Mouse (Mus musculus) mesoderm, embryonic 11.5 days (tissue): ENCODE measurements around the gene Rnf144a.
"Not testable (repeated sequence)": the region's sequence is repeated elsewhere in the genome, so short reads cannot be mapped to it uniquely, and the experiment has no call there.

ENCODE experiments used
- DNase-seq: peaks from one replicate; pipeline ENCODE4 v3.0.0-alpha.2; 2012; ENCODE audit warnings: low read depth, low spot score

The Rnf144a gene

DNA sequence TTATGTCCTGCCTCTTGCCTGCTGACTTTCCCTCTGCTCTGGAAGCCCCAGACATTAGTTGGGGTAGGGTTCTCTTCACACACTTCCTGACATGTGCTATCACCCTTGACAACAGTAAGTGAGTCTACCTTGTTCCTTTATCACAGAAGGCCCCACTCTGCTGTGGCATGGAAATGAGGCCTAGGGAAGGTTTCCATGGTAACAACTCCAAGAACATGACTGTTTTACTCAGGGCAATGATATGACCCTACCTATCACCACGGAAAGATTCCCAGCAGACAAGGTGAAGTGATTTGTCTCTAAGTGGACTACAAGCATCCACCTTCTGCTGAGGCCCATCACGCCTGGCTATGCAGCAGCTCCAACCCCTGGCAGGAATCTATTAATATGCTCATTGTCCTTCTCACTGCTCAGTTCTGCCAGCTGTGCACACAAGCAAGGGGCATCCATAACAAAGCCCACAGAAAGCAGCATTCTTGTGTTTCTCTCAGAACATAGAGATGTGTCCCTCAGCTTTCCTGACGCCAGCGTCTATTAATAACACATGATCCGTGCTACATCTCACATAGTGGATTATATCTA, 91.2 kb downstream of the Rnf144a start:
- DNase-seq: no peak

- DNase-seq: no peak
Measured at GRCm38 (mm10) chr12:26316261-26316660, 98.8 kb downstream of the Rnf144a start.

DNA sequence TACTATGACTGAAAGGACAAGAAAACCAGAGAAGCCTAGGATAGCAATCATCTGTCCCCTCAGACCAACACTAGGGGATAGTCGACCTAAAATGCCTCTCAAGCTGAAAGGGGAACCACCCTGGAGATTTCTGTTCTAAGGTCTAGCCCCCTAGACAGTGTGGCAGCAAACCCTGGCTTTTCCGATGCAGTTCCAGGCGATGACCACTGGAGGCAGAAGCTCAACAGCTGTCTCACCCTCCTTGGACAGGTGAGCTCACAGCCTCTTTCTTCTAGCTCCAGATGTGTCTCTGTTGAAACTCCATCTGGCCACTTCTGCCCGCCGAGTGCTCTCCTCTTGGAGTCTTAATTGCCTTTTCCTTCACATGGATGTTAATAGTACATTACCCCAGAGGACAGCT, 100.1 kb downstream of the Rnf144a start:
- DNase-seq: peak; percentile 51

DNA sequence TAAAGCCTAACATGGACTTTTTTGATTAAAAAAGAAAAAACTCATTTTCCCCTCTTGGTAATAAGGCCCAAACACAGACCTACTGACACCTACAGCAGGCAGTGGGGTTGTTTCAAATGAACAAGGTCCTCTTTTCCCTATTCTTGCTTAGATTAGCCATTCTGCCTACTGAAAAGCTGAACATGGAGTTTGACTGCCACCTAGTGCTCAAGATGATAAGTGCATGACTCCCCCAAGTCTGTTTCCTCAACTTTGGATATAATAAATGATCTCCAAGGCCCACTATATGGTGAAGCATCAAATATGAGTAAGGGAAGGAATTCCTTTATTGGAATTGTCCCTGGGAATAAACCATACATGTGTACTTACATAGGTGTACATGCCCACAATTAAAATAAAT, 103.5 kb downstream of the Rnf144a start:
- peak; percentile 66 for DNase-seq

DNA sequence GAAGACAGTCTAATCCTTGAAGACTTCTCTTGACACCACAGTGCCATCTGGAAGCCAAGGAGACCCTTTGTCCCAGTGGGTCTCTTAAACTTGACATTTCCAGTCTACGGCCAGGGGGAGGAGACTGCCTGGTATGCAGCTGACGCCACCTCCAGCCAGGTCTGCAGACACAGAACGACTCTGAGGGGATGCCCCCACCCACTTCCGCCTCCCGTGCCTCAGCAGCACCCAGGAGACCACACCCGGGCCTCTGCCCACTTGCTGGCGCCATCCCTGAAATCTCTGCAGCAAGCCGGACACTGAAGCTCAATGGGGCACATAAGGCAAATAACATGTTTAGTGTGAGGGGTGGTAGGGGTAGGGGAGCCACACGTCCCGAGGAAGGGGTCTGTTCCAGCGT, 104.8 kb downstream of the Rnf144a start:
- no peak for DNase-seq

DNA sequence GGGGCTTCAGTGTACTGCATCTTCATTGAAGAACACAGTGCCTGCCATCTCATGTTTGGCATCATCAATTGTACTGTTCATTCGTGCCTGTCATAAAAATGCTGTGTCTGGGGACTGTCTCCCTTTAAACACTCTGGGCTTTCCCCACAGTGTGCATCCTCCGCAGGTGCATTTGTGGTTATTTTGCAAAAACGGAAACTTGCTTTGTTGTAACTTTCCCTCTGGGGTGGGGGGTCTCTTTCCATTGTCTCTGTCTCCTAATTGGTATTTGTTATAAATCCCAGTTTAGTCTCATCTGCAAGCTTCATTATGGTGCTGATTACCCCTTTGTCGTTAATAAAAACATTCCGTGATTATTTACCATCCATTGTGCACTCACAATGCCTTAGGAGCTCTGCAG, 112.2 kb downstream of the Rnf144a start:
- no peak for DNase-seq

DNA sequence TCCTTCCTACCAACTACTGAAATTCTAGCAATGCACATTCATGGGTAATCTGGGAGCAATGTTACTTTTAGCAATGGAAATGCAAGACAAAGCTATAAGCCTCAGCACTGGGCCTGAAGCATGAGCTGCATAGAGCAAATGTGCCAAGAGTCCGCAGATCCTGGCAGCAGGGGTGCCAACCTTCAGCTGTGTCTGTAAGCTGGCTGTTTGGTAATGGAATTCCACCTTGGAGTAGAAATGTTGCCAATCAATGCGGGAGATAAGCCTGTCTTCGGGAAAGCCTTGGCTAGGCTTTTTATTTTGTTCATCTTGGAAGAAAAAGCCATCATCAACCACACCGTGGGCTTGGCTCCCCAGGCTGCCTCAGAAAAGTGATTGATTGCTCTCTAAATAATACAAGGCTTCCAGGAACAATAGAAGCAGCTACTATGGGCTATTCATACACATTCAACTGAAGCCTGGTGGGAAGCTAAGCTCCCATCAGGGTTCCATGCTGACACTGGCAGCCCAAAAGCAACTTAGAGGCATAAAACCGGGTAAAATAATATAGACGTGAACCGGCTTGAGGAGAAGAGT, 115.5 kb downstream of the Rnf144a start:
- DNase-seq: peak; percentile 25

GRCm38 (mm10) chr12:26295995-26296394, 119.1 kb downstream of the Rnf144a start:
- not testable (repeated sequence) for DNase-seq

- no peak for DNase-seq
Measured at GRCm38 (mm10) chr12:26289200-26289599, 125.9 kb downstream of the Rnf144a start.

GRCm38 (mm10) chr12:26288347-26288746, 126.7 kb downstream of the Rnf144a start:
- no peak for DNase-seq

GRCm38 (mm10) chr12:26285939-26286338, 129.1 kb downstream of the Rnf144a start:
- peak; percentile 26 for DNase-seq

GRCm38 (mm10) chr12:26285460-26285859, 129.6 kb downstream of the Rnf144a start:
- no peak for DNase-seq

- no peak for DNase-seq
Measured at GRCm38 (mm10) chr12:26280719-26281480, 134.2 kb downstream of the Rnf144a start.

DNA sequence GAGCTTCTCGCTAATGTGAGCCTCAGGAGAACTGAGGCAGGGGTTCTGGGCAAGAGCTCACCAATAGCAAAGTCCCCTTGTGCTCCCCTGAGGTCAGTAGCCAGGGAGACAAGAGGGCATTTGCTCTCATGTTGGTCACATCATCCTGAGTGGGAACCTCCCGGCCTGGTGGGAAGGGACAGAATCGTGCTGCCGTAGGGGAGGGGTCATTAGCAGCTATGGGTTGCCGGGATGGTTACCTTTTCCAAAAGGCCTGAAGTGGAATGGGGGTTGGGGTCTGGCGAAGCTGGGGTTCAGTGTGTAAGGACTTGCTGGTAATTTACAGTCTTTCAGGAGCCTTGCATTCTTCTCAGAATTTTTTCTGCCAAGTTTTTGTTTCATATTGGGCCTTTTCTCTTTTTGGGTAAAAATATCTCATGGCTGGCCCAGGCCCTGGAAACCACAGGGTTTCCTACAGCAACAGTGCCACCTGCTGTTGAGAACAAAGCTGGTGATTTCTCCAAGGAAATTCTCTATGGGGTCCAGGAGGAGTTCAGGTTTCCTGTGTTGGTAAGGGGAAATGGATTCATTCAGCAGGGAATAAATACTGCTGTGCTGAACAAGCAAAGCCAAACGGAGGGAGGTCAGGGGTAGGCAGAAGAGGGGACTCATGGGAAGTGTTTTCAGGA, 137.9 kb downstream of the Rnf144a start:
- DNase-seq: peak; percentile 69

GRCm38 (mm10) chr12:26276556-26276955, 138.5 kb downstream of the Rnf144a start:
- DNase-seq: no peak
